Mouse (Mus musculus) retina, embryonic 14.5 days (tissue): ENCODE measurements around the gene Fgfr2.

ENCODE experiments used
- DNase-seq: peaks from one replicate; pipeline ENCODE4 v3.0.0-alpha.2; 2015; ENCODE audit warnings: low spot score

Gene Fgfr2

GRCm38 (mm10) chr7:131966023-131966915 lies 1156.9 kb downstream of the Fgfr2 start, which contains the start of gene Gpr26:
Gene Gpr26 (plus strand): TSS chr7:131966460.
- no peak for DNase-seq

GRCm38 (mm10) chr7:131960551-131960950 lies 1162.6 kb downstream of the Fgfr2 start:
- peak; percentile 71 for DNase-seq

- no peak for DNase-seq
Measured at GRCm38 (mm10) chr7:131958705-131959104, 1164.4 kb downstream of the Fgfr2 start.

- no peak for DNase-seq
Measured at GRCm38 (mm10) chr7:131953402-131953801, 1169.7 kb downstream of the Fgfr2 start.

GRCm38 (mm10) chr7:131951131-131951530 lies 1172.0 kb downstream of the Fgfr2 start:
- no peak for DNase-seq

GRCm38 (mm10) chr7:131937611-131938010 lies 1185.5 kb downstream of the Fgfr2 start:
- no peak for DNase-seq

GRCm38 (mm10) chr7:131927288-131928050 lies 1195.7 kb downstream of the Fgfr2 start:
- peak; percentile 32 for DNase-seq

- DNase-seq: peak; percentile 45
Measured at GRCm38 (mm10) chr7:131917384-131917783, 1205.8 kb downstream of the Fgfr2 start.

- no peak for DNase-seq
Measured at GRCm38 (mm10) chr7:131909611-131910010, 1213.5 kb downstream of the Fgfr2 start.

- no peak for DNase-seq
Measured at GRCm38 (mm10) chr7:131906499-131907190, 1216.5 kb downstream of the Fgfr2 start.

- peak; percentile 86 for DNase-seq
Measured at GRCm38 (mm10) chr7:131899356-131899755, 1223.8 kb downstream of the Fgfr2 start.

- peak; percentile 77 for DNase-seq
Measured at GRCm38 (mm10) chr7:131897282-131897681, 1225.9 kb downstream of the Fgfr2 start.

- DNase-seq: no peak
Measured at GRCm38 (mm10) chr7:131882824-131883223, 1240.3 kb downstream of the Fgfr2 start.

- DNase-seq: peak; percentile 83
Measured at GRCm38 (mm10) chr7:131881876-131882615, 1241.1 kb downstream of the Fgfr2 start.

GRCm38 (mm10) chr7:131880150-131880549 lies 1243.0 kb downstream of the Fgfr2 start:
- DNase-seq: no peak

- no peak for DNase-seq
Measured at GRCm38 (mm10) chr7:131878846-131879245, 1244.3 kb downstream of the Fgfr2 start.

- peak; percentile 22 for DNase-seq
Measured at GRCm38 (mm10) chr7:131861157-131861556, 1262.0 kb downstream of the Fgfr2 start.

- no peak for DNase-seq
Measured at GRCm38 (mm10) chr7:131855641-131856040, 1267.5 kb downstream of the Fgfr2 start.

GRCm38 (mm10) chr7:131850579-131850978 lies 1272.6 kb downstream of the Fgfr2 start:
- no peak for DNase-seq

- peak; percentile 82 for DNase-seq
Measured at GRCm38 (mm10) chr7:131846066-131846905, 1276.9 kb downstream of the Fgfr2 start.

- DNase-seq: no peak
Measured at GRCm38 (mm10) chr7:131830261-131830660, 1292.9 kb downstream of the Fgfr2 start.
